Mouse (Mus musculus) fibroblast of lung, adult 2 months (primary cell): Measurements from ENCODE around the gene Dguok.

Experiments used
- DNase-seq: peaks from one replicate; pipeline ENCODE4 v3.0.0-alpha.2; 2011; ENCODE audit warnings: low read depth

The Dguok gene

DNA sequence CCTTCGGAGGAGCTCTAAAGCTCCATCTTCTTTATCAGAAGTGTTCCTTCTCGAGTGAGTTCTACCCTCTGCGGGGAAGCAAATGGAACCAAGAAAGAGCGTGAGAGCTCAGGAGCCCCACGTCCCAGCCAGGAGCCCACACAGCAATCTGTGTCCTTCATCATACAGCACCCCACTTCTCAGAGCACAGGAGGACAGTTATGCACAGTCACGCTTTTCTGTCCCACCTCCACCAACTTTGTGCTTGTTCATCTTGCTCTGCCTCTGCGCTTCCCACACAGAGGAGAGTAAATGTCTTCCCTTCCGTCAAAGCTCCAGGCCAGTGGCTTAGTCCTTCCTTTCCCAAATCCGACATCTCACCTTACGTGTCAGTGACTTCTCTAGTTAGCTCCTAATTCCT is 7.7 kb downstream of the Dguok start:
- no peak for DNase-seq

DNA sequence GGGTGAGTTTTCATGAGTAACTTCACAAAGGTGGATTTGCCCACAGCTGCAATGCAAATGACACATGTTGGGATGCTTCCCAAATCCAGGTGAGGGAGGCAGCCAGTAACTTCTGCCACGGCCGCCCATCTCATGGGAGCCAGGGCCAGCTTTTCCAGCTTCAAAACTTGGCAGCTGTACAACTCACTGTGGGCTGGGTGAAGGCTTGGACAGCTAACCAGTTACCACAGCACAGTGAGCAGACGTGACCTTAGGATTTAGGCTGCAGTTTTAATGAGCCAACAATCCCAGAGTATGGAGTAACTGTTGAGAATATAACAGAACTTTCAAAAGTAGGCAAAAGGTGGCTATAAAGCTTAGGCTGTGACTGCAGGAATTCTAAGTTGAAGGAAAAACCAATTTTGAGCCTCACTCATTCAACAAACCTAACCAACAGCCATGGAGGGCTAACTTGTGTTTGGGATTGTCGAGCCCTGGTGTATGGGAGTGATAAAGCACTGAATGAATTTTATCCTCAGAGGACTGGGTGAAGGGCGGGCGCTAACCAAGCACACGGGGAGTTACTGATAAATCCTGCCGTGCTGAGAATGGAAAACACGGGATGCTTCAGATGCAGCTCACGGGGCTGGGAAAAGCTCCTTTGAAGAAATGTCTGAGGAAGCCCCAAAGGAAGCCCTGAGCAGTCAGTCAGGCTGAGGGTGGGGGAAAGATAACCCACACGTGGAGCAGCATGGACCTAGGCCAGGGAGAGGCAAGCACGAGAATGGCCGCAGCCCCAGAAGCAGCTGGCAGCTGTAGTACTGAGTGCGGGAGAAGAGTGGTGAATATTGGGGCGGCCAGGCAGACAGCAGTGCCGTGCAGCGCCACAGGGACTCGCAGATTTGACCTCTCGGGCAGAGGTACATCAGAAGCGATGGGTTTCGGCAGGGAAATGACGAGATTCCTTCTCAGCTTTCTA is 9.7 kb downstream of the Dguok start:
- DNase-seq = peak; percentile 78

DNA sequence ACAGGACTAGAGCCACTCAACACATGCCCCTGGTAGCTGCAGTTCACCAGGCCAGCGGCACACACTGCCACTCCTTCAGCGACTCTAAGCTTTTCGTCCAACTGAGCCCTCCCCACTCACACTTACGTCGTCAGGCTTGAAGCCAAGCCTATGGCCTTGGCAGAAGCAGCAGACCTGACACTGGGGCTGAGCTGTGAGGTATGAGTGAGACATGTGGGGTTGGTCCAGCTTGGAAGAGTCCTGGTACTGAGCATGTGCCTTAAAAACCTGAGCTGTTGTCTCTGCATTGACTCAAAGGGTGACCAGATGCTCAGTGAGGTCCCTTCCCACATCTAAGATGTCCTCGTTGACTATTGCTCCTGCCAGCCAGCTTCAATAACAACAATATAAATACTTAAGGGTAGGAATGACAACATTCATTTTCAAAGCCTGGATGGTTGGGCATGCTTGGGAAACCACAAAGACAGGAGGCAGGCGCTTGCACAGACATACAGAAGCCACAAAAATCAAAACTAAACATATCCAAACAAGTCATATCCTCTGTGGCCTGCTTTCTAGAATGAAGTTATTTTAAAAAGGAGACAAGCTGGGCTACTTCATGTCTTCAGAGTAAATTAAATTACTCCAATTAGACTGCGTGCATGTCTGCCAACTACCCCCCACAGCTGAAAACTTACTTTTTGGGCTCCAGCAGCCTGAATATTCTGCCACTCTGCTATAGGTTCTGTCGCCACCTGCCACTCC is 10.6 kb downstream of the Dguok start:
- peak; percentile 65 for DNase-seq

DNA sequence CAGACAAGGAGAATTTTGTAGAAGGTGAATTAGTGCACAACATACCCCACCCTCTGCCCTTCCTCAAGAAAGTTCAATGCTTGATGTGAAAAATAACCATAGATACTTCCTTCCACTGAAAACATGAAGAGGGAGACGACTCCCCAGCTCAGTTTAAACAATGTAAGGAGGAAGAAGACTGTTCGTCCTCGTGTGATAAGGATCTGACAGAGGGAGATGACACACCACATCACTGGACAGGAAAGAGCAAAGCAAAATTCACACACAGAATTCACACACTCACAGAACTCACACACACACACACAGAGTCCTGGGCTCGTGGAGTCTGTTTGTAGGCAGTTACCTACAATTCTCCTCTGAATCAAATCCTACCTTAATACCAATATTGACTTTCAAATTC is 16.1 kb downstream of the Dguok start:
- no peak for DNase-seq

DNA sequence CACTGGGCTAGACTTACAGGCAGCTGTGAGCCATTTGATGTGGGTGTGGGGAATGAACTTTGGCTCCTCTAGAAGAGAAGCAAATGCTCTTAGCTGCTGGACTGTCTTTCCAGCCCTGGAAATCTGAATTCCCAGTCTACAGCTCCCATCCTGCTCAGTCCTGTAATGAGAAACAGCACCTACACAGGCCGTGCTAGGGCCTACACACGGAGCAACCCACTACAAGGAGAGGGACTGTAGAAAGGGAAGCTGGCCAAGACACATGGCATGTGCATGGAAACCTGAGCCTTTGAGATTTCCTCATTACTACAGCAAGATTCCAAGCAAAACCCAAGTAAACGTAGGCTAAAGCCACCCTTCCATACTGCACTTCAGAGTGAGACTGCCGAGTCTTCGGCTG is 18.6 kb downstream of the Dguok start:
- no peak for DNase-seq

DNA sequence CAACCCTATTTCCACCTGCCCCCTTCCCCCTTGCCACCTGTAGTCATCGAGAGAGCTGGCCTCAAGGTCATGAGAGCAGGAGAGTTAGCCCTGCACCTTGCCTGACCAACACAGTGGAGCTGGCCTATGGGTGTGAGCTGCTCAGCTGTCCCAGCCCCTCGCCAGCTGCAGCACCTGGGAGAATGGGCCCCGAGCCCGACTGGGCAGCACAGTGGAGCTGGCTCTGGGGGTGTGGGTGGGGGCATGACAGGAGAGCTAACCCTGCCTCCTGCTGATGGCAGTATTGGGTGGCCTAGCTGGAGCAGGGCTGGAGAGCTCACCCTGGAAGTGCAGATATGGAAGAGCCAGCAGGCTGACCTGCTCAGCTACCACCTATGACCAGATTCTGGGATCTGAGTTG is 19.5 kb downstream of the Dguok start:
- DNase-seq = no peak

DNA sequence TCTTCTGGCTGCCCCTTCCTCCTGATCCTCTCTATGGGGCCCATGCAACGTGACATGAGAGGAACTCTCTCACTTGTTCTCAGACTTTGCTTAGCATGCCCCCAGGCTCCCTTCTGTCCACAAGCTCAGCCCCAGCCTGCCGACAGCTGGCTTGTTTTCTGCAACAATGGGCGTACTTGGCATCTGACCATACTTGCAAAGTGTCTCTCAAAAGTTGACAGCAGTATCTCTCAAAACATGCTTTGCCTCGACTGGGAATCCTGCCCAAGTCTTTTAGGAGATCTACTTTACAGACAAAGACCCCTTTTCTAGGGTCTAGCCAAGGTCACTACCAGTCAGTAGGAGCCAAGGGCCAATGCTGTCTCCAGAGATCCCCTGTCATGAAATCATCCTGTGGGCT is 20.9 kb downstream of the Dguok start:
- DNase-seq = no peak

DNA sequence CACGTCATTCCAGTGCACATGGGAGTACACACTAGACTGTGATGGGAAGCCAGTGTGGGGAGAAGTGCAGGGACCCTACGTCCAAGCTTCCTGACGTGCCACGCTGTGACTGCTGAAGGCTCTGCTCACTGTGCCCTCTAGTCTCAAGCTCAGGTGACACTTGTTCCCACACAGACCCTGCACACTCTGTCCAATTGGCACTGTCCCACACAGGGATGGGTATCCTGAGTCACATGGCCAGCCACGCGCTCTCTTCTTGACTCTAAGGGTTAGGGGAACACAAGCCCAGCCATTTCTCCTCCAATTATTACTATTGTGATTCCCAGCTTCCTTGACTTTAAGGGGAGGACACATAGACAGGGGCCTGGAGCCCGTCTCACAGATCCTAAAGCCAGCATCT is 23.0 kb downstream of the Dguok start:
- no peak for DNase-seq

DNA sequence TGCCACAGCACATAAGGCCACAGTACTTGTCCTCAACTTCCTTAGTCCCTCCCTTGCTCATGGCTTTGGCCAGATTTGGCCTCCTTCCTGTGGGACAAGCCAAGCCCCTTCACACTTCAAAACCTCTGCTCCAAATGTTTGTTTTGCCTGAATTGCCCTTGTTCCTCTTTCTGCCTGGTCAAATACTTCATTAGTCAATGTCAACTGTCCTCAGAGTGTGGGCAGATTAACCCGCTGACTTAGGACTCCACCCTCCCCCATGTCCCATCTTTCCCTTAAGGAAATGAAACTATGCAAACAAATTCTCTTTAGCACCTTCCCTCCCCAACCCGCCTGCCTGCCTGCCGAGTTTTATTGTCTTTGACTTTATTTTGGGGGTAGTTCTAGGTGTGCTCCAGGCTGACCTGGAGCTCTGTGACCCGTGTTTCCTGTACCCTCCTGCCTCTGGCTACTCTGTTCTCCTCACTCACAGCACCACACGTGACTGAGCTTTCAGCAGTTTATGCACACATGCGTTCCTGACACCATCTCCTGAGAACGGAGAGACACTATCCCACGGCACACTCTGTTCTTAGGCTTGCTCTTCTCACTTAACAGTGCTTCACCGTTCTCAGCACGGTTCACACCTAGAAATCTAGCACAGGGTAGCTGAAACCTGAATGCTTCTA is 24.2 kb downstream of the Dguok start:
- no peak for DNase-seq

DNA sequence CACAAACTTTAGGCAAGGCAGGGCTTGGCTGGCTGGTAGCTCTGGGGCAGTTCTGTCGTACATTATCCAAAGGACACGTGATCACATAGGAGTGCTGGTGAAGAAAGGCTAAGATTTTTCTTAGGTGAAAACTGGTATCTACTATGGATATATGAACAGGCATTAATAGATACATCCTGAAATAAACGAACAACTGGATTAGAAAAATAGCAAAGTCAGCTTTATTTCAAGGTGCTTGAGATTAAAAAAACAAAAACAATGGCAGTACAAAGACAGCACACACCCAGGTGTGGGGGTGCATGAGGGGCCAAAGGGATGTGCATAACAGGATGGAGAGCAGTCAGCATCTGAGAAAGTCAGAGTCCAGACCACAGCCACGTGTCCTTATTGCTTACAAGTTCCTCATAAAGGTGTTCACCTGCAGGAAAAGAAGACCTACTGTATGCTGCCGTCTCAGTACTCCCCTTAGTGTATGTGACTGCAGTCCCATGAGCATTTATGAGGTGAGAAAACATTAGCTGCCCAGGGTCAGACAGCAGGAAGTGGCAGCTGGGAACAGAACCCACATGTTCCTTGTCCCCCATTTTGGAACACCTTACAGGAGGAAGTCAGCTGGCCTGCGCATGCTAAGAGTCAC is 26.6 kb downstream of the Dguok start:
- no peak for DNase-seq

DNA sequence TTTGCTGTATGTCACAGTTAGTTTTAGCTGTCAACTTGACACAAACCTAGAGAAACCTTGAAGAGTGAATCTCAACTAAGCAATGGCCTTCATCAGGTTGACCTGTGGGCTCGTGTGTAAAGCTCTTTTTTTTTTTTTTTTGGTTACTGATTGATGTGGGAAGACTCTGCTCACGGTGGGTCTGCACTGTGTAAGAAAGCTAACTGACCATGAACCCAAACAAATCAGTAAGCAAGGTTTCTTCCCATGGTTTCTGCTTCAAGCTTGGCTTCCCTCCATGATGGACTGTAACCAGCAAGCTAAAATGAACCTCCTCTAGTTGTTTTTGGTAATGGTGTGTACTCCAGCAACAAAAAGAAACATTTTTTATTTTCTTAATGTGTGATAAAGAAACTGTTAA is 27.6 kb downstream of the Dguok start:
- DNase-seq = no peak

DNA sequence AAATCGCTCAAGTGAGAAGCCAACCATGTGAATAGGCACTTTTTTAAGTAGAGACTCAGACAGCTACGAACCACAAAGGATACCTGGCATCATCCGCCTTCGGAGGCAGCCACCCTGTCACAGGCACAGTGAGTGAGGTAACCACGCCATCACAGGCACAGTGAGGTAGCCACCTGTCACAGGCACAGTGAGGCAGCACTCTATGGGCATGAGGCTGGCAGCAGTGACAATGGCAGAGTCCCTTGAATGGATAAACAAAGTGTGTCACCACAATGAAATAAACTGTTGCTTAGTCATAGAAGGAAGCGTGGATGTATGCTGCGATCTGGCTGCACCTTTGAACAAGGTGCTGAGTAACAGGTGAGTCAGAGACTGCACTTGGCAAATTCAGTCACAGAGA is 28.1 kb downstream of the Dguok start:
- no peak for DNase-seq

DNA sequence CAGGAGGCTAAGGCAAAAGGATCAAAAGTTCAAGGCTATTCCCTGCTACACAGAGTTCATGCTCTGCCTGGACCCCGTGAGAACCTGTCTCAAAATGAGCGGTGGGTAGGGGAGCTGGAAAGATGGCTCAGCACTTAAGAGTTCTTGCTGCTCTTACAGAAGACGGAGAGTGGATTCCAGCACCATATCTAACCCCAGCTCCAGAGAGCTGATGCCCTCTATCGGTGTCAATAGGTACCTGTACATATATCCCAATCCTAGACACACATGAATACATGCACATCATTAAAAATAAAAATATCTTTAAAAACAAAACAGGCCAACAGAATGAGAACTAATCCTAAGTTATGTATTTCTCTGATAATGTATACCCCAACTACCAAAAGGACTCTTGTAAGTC is 28.6 kb downstream of the Dguok start:
- no peak for DNase-seq

DNA sequence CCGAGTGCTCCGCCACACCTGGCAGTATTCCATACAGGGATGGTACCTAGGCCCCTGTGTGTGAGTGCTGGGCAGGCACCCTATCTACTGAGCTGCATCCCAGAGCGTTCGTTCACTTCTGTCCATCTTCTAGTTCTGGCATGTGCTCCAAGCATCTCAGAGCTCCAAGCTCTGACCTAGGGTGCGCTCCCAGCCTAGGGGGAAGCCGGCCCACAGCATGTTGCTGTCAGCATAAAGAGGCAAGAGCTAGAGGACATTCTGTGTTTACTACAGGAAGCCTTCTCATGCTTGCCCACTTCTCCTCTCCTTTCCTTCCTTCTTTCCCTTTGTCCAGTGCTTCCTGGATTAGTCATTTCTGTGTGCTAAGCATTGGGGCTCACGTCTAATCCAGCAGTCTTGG is 31.3 kb downstream of the Dguok start:
- DNase-seq = no peak

DNA sequence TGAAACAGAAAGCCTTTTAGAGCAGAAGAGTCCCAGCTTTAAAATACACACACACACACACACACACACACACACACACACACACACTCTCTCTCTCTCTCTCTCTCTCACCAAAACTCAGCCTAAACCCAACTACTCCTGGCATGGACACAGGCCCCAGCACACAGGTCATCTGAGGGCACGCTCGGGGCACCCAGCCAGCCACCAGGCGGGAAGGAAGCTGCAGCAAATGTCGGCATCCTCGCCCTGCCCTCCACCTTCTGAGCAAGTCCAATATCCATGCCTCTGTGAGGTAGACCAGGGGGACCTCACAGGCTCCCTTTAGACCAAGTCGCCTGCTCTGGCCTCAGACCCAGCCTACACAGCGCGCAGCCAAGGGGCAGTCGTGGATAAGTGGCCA is 33.5 kb downstream of the Dguok start:
- no peak for DNase-seq

DNA sequence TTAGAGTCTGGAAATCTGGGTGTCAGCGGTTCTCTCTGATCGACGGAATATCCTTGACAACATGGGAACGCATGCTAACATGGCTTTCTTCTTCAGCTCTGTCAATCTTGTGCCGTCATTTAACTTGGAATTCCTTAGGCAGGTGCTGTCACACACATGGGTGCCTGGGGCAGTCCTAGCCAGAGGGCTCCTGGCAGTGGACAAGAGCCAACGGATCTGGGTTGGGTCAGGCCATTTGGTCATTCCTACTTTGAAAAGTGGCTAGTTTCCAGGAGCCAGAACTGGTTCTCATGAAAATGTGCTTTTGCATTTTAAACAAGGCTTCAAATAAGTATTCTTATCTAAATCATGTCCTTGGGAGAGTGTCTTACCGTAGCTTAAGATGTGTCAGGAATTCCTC is 35.0 kb downstream of the Dguok start:
- DNase-seq = no peak

DNA sequence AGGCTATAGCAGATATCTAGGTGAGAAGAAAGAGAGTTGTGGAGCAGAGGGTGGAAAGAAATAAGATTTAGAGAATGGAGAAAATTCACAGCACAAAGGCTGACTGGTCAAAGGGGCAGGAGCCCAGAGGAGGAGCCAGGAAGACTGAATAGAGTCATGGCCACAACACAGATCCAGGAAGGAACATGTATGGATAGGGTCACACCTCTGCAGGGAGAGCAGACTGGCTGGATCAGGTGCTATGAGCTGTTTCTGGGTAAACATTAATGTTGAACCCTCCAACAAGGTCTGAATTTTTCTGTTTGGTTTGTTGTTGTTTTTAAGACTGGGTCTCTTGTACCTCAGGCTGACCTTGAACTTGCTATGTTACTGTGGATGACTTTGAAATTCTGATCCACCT is 42.8 kb downstream of the Dguok start:
- DNase-seq = no peak

DNA sequence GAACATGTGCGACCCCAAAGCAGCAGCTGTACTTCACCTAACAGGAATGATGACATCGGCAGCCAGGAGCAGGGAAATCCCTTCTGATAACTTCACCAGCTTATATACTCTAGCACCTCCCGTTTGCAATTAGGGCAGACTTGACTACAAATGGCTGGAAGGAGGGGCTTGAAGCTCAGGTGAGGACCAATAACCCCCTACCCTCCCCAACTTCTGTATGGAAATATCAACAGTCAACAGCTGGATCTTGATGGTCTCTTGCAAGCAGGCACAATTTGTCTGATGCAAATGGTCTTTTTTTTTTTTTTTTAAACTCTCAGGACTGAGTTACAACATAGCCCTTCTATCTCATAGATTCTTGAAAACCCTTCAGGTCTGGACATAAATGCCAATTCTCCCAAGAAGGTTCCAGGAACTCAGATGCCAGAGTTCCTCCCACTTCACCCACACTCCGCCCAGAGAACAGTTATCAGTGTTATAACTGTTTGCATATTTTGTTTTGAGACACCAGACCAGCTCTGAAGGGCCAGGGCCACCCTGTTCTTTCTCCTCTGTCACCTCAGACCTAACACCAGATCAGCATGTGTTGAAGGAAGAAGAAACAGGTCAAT is 47.6 kb downstream of the Dguok start, which contains the start of gene Tet3:
Gene Tet3 (minus strand): TSS at position 51 of the 611 bp plus-strand sequence.
- no peak for DNase-seq

DNA sequence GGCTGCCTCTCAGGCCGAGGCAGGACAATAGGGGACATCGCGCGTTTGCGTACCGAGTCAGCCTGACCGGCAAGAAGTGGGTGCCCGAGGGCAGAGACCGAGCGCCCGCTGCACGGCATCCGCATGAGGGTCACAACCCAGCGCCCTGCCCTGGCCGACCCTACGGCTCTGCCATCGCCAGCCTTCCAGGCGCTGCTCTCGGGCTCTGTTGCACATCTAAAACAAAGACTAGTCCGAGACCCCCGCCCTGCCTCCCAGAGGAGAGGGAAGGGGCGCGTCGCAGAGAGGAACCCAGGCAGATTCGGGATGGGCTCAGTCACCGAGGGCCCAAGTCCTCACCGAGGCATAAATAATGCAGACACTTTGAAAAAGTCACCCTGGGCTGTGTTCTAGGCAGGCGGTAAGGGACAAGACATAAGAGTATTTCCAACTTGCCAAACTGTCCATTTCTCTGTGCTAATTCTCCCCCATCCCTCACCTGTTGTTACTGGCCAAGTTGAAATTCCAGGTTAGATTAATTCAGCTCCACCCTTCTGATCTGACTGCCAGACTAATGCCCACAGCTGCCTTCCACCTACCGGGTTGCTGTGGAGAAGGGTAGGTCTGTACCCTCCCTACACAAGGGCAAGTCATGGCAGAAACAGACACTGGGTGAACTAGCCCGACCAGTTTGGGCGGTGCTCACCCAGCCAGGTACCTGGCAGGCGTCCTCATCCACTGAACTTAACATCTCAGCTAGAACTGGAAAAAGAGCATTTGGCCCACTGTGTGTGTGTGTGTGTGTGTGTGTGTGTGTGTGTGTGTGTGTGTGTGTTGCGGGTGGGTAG is 49.6 kb downstream of the Dguok start:
- no peak for DNase-seq

DNA sequence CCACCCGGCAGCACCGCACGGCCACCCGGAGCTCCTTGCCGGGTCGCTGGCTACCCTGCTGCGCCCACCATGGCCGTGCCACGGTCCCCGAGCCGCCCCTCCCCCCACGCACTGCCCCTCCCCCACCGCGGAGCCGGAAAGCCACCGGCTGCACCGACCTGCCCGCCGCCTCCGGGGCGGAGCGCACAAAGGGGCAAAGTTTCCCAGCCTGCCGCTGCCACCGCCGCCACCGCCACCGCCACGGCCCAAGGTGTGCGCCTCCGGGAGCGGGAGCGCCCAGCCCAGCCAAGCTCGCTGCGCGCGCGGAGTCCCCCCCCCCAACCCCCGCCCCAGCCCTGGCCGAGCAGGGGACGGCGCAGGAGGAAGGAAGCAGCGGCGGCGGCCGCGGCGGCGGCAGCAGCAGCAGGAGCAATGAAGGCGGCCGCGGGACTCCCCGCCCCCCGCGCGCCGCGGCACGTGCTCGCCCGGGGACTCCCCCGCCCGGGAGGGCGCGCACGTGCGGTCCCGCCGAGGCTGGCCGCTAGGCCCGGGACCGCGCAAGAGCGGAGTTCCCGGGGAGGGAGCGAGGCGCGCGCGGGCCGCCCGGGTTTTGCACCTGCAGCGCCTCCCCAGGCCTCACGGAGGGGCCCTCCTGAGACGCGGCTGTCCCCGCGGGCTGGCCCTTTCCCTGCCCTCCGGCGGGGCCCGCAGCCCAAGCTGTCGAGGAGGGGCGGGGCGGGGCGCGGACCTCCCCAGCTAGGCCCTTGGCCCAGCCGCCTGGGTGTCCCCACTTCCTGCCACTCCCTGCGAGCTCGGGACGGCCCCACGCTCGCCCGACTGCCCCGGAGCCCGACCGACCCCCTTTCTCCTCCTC is 50.4 kb downstream of the Dguok start:
- DNase-seq = no peak
